Mouse (Mus musculus): ENCODE measurements around the gene Hpn. TPM values are rescaled to one million over a fixed set of nuclear protein-coding genes. Genes with fewer than 3 reads are reported as not detected.
A peak's percentile ranks its signal among the peaks of the same experiment; 100 is the strongest.

The Hpn gene
- polyA plus RNA-seq, 1 experiment from 2014 or later: 3.3 TPM

DNA sequence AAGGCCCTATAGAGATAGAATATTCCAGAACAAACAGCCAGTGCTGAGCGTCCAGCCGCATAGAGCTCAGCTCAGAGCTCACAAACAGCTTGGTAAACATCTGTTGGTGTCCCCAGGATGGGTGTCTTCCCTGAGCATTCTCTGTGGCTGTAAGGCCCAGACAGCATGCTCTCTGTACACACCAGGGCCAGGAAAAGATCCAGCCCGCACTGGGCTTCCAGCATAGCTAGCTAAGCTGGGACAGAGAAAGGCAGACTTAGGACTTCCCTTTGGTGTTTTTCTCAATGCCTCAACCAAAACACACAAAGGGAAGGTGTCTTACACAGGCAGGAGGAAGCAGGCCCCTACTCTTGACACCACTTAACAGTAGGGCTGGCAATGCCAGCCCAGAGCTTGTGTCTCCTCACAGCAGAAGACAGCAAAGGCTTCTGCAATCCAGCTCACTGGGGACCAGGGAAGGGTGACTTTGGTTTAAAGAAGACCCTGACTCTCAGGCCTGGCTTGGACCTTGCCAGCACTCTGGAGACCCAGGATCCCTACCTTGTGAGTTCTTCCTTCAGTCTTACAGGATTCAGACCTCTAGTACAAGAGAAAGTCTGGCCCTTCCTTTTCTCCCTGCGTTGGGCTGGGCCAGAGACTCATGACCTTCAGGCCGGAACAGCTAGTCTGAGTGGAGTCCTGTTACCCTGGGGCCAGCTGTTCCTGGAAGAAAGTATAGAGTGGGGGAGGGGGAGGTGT is 40.4 kb upstream of the Hpn start, which contains the start of gene Gramd1a:
Gene Gramd1a (minus strand): TSS at position 601 of the 738 bp plus-strand sequence.
- no peaks in the 10 kb centered on the region for H3K36me3 ChIP-seq (ENCODE audit: control insufficient read depth, insufficient read depth, low read length)
- no peak within 1 kb of the TSS for H3K4me3 ChIP-seq (ENCODE audit: low read depth, low read length)
- H3K27me3 ChIP-seq (ENCODE audit: control insufficient read depth, insufficient read depth, low read length): no peaks in the 10 kb centered on the region
- peak within 1 kb of the TSS; percentile 72; the same call in 1 of the 2 replicates for H3K27ac ChIP-seq (ENCODE audit: low read depth, low read length)
- 0 out of 2 replicates have a peak, but pooled peaks cover 3% of the 10 kb centered on the region for H3K9me3 ChIP-seq (replicated peaks; ENCODE audit: control insufficient read depth, low read length)
- WGBS (ENCODE audit: insufficient replicate concordance): 51% methylated on average over 5 of the region's 5 CpGs
- H3K4me2 ChIP-seq: 0 out of 2 replicates have a peak within 1 kb of the TSS, but pooled peaks have one; percentile 23
- H3K4me1 ChIP-seq (ENCODE audit: control insufficient read depth, insufficient read depth, low read length): peaks cover 9% of the 10 kb centered on the region
- H3K9ac ChIP-seq (ENCODE audit: low read depth, low read length): peak within 1 kb of the TSS; percentile 43; the same call in 1 of the 2 replicates
- no peak for ATAC-seq (replicated peaks; ENCODE audit: insufficient number of reproducible peaks, low FRiP score, low TSS enrichment)

DNA sequence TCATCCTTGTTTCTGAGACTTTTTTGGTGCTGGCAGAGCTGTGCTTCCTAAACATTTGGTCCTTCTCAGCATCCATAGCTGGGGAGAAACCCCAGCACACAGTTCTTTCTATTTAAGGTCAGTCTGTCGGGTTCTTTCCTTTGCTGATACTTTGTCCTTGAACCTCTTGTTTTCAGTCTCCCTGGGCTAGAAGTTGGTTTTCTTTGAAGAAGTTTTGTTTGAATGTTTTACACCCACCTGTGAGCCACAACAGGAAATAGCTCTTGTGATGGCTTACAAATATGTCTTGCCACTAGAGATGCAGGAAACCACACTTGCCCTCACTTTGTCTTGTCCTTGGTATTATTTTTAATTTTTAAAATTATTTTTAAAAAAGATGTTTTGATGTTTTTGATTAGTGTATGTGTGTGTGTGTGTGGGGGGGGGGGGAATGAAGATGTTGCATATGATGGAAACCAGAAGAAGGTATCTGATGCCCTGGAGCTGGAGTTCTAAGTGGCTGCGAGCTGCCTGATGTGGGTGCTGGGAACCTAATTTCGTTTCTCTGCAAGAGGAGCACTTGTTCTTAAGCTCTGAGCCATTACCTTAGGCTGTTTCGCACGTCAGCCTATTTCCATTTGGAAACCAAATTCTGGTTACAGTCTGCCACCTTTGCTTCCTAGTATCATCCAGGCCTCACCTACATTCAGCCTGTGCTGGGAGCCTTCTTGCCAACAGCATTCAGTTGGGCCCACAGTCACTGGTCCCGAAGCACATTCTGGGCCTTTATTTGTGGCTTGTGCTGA is 38.6 kb upstream of the Hpn start:
- Histone ChIP-seq H3K4me2 (no peak overlapping the region), H3K36me3 (ENCODE audit: control insufficient read depth, insufficient read depth, low read length) (no peaks in the 10 kb centered on the region), H3K4me3 (ENCODE audit: low read depth, low read length) (no peak overlapping the region), H3K9ac (ENCODE audit: low read depth, low read length) (no peak overlapping the region), H3K27me3 (ENCODE audit: control insufficient read depth, insufficient read depth, low read length) (no peaks in the 10 kb centered on the region), H3K9me3 (replicated peaks; ENCODE audit: control insufficient read depth, low read length) (no peaks in the 10 kb centered on the region), H3K4me1 (ENCODE audit: control insufficient read depth, insufficient read depth, low read length) (peaks cover 23% of the 10 kb centered on the region), H3K27ac (ENCODE audit: low read depth, low read length) (no peak overlapping the region)
- WGBS (ENCODE audit: insufficient replicate concordance): 90% methylated on average over 6 of the region's 6 CpGs
- ATAC-seq (replicated peaks; ENCODE audit: insufficient number of reproducible peaks, low FRiP score, low TSS enrichment): no peak

DNA sequence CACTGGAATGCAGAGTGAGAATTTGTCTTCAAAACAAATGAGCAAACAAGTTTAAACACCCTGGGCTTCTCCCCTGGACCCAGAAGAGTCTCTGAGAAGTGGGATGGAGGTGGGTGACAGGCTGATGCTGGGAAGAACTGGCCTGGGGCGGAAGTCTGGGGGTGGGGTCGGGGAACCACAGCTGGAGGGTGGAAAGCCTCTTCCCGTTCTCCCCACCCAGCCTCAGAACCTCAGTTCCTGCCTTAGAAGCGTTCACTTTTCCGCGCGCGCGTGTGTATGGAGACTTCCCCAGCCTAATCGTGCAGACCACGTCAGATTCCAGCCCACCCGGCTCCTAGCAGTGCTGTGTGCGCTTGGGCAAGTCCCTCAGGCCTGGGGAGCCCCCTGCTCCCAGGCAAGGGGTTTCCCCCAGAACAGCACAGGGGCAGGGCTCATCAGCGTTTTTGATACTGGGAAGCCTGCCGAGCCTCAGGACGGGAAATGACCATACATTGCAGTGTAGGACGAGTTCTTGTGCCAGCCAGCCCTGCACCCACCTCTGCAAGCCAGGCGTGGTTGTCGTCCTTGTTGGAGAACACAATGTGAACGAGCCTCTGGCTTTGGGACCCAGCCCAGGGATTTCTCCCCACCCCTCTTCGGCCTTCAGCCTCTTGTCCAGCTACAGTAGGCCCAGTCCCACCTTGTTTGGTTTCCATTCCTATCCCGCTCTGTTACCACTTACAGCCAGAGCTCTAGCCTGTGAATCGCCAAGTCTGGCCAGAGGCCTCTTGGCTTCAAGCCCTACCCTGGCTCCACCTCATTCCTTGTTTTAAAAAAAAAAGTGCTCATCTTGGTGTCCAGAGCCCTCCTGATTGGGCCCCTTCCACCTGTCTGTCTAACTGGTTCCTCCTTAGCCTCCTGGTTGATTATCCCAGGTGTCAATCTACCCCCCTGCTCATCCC is 36.5 kb upstream of the Hpn start:
- H3K9ac ChIP-seq (ENCODE audit: low read depth, low read length): peak overlapping the region; percentile 97
- H3K27me3 ChIP-seq (ENCODE audit: control insufficient read depth, insufficient read depth, low read length): no peaks in the 10 kb centered on the region
- H3K4me2 ChIP-seq: peak overlapping the region; percentile 78
- H3K4me1 ChIP-seq (ENCODE audit: control insufficient read depth, insufficient read depth, low read length): peaks cover 39% of the 10 kb centered on the region
- peak; percentile 46 for ATAC-seq (replicated peaks; ENCODE audit: insufficient number of reproducible peaks, low FRiP score, low TSS enrichment)
- H3K4me3 ChIP-seq (ENCODE audit: low read depth, low read length): peak overlapping the region; percentile 93
- peak overlapping the region; percentile 94 for H3K27ac ChIP-seq (ENCODE audit: low read depth, low read length)
- H3K9me3 ChIP-seq (replicated peaks; ENCODE audit: control insufficient read depth, low read length): no peaks in the 10 kb centered on the region
- 0 out of 2 replicates have a peak, but pooled peaks cover 1% of the 10 kb centered on the region for H3K36me3 ChIP-seq (ENCODE audit: control insufficient read depth, insufficient read depth, low read length)
- 20% methylated on average over 23 of the region's 23 CpGs for WGBS (ENCODE audit: insufficient replicate concordance)

DNA sequence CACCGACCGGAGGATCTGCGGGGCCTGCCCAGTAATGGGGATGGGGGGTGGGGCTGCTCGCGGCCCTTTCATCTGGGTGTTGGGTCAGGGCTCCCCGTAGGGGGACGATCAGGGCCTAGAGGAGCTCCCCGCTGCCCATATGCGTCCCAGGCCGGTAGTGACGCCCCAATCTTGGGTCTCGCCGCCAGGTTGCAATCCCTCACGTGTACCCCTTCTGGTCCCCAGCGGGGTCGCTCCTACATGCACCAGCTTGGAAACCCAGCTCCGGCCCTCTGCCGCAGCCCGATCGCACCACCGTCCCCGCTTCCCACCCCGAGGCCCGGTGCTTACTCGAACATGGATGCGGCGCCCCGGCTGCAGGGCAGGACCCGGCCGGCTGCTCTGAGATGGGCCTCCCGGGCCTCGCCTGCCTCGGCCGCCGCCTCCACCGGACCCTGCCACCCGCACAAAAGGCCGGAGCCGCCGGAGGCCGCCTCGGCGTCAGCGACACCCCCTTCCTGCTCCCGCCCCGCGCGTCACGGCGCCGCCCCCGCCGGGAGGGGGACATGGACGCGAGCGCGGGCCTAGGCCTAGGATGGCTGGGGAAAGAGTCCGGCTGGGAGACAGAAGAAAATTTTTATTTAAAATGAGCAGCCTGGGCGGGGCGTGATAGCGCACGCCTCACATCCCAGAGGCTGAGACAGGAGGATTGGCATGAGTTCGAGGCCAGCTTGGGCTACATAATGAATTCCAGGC is 35.6 kb upstream of the Hpn start:
- no peaks in the 10 kb centered on the region for H3K27me3 ChIP-seq (ENCODE audit: control insufficient read depth, insufficient read depth, low read length)
- H3K27ac ChIP-seq (ENCODE audit: low read depth, low read length): peak overlapping the region; percentile 94
- 0 out of 2 replicates have a peak, but pooled peaks cover 3% of the 10 kb centered on the region for H3K36me3 ChIP-seq (ENCODE audit: control insufficient read depth, insufficient read depth, low read length)
- peak overlapping the region; percentile 97 for H3K9ac ChIP-seq (ENCODE audit: low read depth, low read length)
- under 1% methylated on average over 53 of the region's 63 CpGs for WGBS (ENCODE audit: insufficient replicate concordance)
- peak overlapping the region; percentile 78 for H3K4me2 ChIP-seq
- H3K4me1 ChIP-seq (ENCODE audit: control insufficient read depth, insufficient read depth, low read length): peaks cover 45% of the 10 kb centered on the region
- peak overlapping the region; percentile 93 for H3K4me3 ChIP-seq (ENCODE audit: low read depth, low read length)
- H3K9me3 ChIP-seq (replicated peaks; ENCODE audit: control insufficient read depth, low read length): no peaks in the 10 kb centered on the region
- ATAC-seq (replicated peaks; ENCODE audit: insufficient number of reproducible peaks, low FRiP score, low TSS enrichment): peak; percentile 86

DNA sequence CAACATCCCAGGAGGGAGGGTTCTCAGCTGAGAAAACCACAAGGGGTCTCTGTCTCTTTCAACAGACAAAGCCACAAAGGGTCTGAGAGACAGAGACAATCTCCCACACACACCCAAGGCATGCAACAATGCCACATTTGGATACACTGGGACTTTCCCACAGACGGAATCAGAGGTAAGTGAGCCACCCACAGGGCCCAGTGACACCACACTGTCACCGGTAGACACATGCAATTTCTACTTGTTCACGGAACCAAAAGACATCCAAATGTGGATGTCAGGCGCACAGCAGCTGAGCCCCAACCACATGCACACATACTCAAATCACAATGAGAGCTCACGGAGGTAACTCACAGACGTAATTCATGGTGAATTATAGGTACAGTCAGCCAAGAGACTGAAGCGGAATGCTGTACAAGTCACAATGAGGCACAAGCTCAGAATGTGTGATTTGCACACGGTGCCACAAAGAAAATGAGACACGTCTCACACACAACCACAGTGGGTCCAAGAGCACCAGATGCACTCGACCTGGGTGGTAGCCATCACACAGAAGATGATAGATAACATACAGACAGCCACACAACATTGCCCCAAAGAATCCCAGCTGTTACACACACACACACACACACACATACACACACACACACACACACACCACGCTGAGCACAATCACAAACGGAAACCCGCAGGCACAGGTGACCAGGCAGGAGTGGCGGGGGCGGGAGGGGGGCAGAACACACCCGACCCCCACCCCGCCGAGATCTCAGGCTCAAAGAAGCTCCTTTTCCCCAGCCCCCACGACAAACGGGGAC is 34.9 kb upstream of the Hpn start:
- Histone ChIP-seq H3K4me2 (peak overlapping the region; percentile 78), H3K27ac (ENCODE audit: low read depth, low read length) (peak overlapping the region; percentile 94), H3K4me3 (ENCODE audit: low read depth, low read length) (peak overlapping the region; percentile 93), H3K4me1 (ENCODE audit: control insufficient read depth, insufficient read depth, low read length) (peaks cover 45% of the 10 kb centered on the region), H3K36me3 (ENCODE audit: control insufficient read depth, insufficient read depth, low read length) (0 out of 2 replicates have a peak, but pooled peaks cover 3% of the 10 kb centered on the region), H3K9me3 (replicated peaks; ENCODE audit: control insufficient read depth, low read length) (no peaks in the 10 kb centered on the region), H3K9ac (ENCODE audit: low read depth, low read length) (peak overlapping the region; percentile 97), H3K27me3 (ENCODE audit: control insufficient read depth, insufficient read depth, low read length) (no peaks in the 10 kb centered on the region)
- 3% methylated on average over 20 of the region's 20 CpGs for WGBS (ENCODE audit: insufficient replicate concordance)
- no peak for ATAC-seq (replicated peaks; ENCODE audit: insufficient number of reproducible peaks, low FRiP score, low TSS enrichment)

DNA sequence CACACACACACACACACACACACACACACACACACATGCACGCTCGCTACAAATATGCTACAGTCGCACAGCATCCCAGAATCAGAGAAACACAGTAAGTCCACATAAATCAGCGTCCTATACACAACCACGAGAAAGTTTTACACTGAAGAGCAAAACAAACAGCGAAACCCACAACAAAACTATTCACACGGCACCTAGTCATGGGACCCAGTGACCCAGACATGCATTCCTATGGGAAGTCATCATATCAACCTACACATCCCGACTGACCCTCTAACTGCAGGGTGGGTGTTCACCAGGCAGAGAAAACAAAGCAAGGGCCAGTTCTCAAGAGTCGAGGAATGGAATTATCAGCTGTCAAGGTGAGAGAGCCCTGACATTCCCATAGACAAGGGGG is 34.2 kb upstream of the Hpn start:
- 0 out of 2 replicates have a peak, but pooled peaks cover 3% of the 10 kb centered on the region for H3K36me3 ChIP-seq (ENCODE audit: control insufficient read depth, insufficient read depth, low read length)
- H3K9ac ChIP-seq (ENCODE audit: low read depth, low read length): peak overlapping the region; percentile 97
- H3K4me1 ChIP-seq (ENCODE audit: control insufficient read depth, insufficient read depth, low read length): peaks cover 44% of the 10 kb centered on the region
- 40% methylated on average over 9 of the region's 9 CpGs for WGBS (ENCODE audit: insufficient replicate concordance)
- no peak for ATAC-seq (replicated peaks; ENCODE audit: insufficient number of reproducible peaks, low FRiP score, low TSS enrichment)
- peak overlapping the region; percentile 93 for H3K4me3 ChIP-seq (ENCODE audit: low read depth, low read length)
- peak overlapping the region; percentile 94 for H3K27ac ChIP-seq (ENCODE audit: low read depth, low read length)
- H3K4me2 ChIP-seq: peak overlapping the region; percentile 78
- no peaks in the 10 kb centered on the region for H3K9me3 ChIP-seq (replicated peaks; ENCODE audit: control insufficient read depth, low read length)
- no peaks in the 10 kb centered on the region for H3K27me3 ChIP-seq (ENCODE audit: control insufficient read depth, insufficient read depth, low read length)

DNA sequence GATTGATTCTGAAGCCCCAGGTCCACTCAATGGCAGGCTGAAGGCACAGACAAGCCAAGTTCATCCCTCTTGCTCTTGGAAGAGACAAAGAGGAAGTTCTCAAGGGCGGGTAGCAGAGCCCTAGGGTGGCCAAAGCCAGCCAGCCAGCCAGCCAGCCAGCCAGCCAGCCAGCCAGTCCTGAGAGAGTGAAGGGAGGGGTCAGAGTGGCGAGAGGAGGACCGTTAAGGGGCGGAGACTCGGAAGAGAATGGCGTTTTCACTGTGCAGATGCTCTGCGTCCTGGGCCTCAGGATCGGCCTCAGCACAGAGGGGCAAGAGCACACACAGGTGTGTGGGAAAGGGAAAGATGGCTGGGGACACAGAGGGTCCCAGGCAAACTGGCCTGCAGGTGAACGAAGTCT is 33.7 kb upstream of the Hpn start:
- peak overlapping the region; percentile 67 for H3K27ac ChIP-seq (ENCODE audit: low read depth, low read length)

More for the DNA sequence above, 33.7 kb upstream of the Hpn start:
- Histone ChIP-seq H3K4me2 (peak overlapping the region; percentile 78), H3K9me3 (replicated peaks; ENCODE audit: control insufficient read depth, low read length) (no peaks in the 10 kb centered on the region), H3K4me1 (ENCODE audit: control insufficient read depth, insufficient read depth, low read length) (peaks cover 44% of the 10 kb centered on the region), H3K27me3 (ENCODE audit: control insufficient read depth, insufficient read depth, low read length) (no peaks in the 10 kb centered on the region), H3K4me3 (ENCODE audit: low read depth, low read length) (peak overlapping the region; percentile 93), H3K9ac (ENCODE audit: low read depth, low read length) (peak overlapping the region; percentile 97), H3K36me3 (ENCODE audit: control insufficient read depth, insufficient read depth, low read length) (0 out of 2 replicates have a peak, but pooled peaks cover 3% of the 10 kb centered on the region)
- ATAC-seq (replicated peaks; ENCODE audit: insufficient number of reproducible peaks, low FRiP score, low TSS enrichment): peak; percentile 24; the same call in 1 of the 2 replicates
- WGBS (ENCODE audit: insufficient replicate concordance): 5% methylated on average over 9 of the region's 9 CpGs
